Mouse (Mus musculus) heart, embryonic 12.5 days (tissue): ENCODE measurements at regions not wholly inside any gene's neighbourhood (a gene's known extent, or its start where the extent isn't known, plus 50 kb on each side); places are given as distances from the start of the nearest gene placed in this dataset.

Experiments
- ATAC-seq: fragments of 200-750 bp; cut with Nextera tagmentation; 2 replicates; pipeline ENCODE4 v1.8.0; 2017; ENCODE audit warnings: moderate TSS enrichment, moderate library complexity; ENCODE audit not compliant: insufficient number of reproducible peaks, low FRiP score
- H3K27ac ChIP-seq: fragments of 300-500 bp; sonication (generic); 2 replicates; pipeline ENCODE4 v1.5.1; 2016; ENCODE audit warnings: mild to moderate bottlenecking, moderate library complexity; ENCODE audit not compliant: poor library complexity, severe bottlenecking
- H3K27me3 ChIP-seq: fragments of 300-500 bp; sonication (generic); replicated peaks from 2 replicates; pipeline ENCODE4 v1.6.1; 2016; ENCODE audit warnings: mild to moderate bottlenecking, moderate library complexity
- H3K36me3 ChIP-seq: fragments of 300-500 bp; sonication (generic); 2 replicates; pipeline ENCODE4 v1.6.1; 2016; ENCODE audit warnings: mild to moderate bottlenecking, moderate library complexity
- H3K4me1 ChIP-seq: fragments of 300-500 bp; sonication (generic); replicated peaks from 2 replicates; pipeline ENCODE4 v1.6.1; 2016; ENCODE audit warnings: mild to moderate bottlenecking
- H3K4me2 ChIP-seq: fragments of 300-500 bp; sonication (generic); 2 replicates; pipeline ENCODE4 v1.6.1; 2016; ENCODE audit warnings: mild to moderate bottlenecking, moderate library complexity
- H3K4me3 ChIP-seq: fragments of 300-500 bp; sonication (generic); 2 replicates; pipeline ENCODE4 v1.5.1; 2016; ENCODE audit warnings: mild to moderate bottlenecking
- H3K9ac ChIP-seq: fragments of 300-500 bp; sonication (generic); 2 replicates; pipeline ENCODE4 v1.6.1; 2016; ENCODE audit warnings: mild to moderate bottlenecking, moderate library complexity
- H3K9me3 ChIP-seq: fragments of 300-500 bp; sonication (generic); replicated peaks from 2 replicates; pipeline ENCODE4 v1.6.1; 2016; ENCODE audit warnings: mild to moderate bottlenecking, moderate library complexity
- WGBS: fragments of 180-500 bp; shearing (Covaris S2); methylation state at CpG from one replicate; pipeline ENCODE4 v1.1.7; 2016; 5-methylcytosine and 5-hydroxymethylcytosine counted together

GRCm38 (mm10) chr6:97691136-97691535 is 73.8 kb upstream of the Frmd4b start:
- Histone ChIP-seq H3K9ac (no peak overlapping the region), H3K4me2 (no peak overlapping the region), H3K9me3 (no peaks in the 10 kb centered on the region), H3K27ac (no peak overlapping the region), H3K4me3 (no peak overlapping the region), H3K36me3 (no peaks in the 10 kb centered on the region), H3K4me1 (no peaks in the 10 kb centered on the region), H3K27me3 (no peaks in the 10 kb centered on the region)
- 74% methylated on average over 3 of the region's 3 CpGs for WGBS
- no peak for ATAC-seq

- Histone ChIP-seq H3K9ac (no peak overlapping the region), H3K36me3 (no peaks in the 10 kb centered on the region), H3K9me3 (no peaks in the 10 kb centered on the region), H3K4me2 (no peak overlapping the region), H3K27ac (no peak overlapping the region), H3K4me3 (no peak overlapping the region), H3K4me1 (no peaks in the 10 kb centered on the region), H3K27me3 (no peaks in the 10 kb centered on the region)
- WGBS: 78% methylated on average over 7 of the region's 7 CpGs
- no peak for ATAC-seq
These were observed 67.0 kb upstream of the Frmd4b start for GRCm38 (mm10) chr6:97684335-97684734.

- Histone ChIP-seq H3K36me3 (no peaks in the 10 kb centered on the region), H3K27ac (no peak overlapping the region), H3K4me2 (no peak overlapping the region), H3K4me1 (no peaks in the 10 kb centered on the region), H3K4me3 (no peak overlapping the region), H3K9ac (no peak overlapping the region), H3K27me3 (no peaks in the 10 kb centered on the region), H3K9me3 (peaks cover 5% of the 10 kb centered on the region; the same call in 1 of the 2 replicates)
- 83% methylated on average over 1 of the region's 1 CpGs for WGBS
- ATAC-seq: no peak
These were observed 64.9 kb upstream of the Frmd4b start for GRCm38 (mm10) chr6:97682213-97682612.

GRCm38 (mm10) chr6:97675181-97675756 is 57.9 kb upstream of the Frmd4b start:
- no peak overlapping the region for H3K4me2 ChIP-seq
- no peaks in the 10 kb centered on the region for H3K27me3 ChIP-seq
- no peak overlapping the region for H3K9ac ChIP-seq
- no peak for ATAC-seq
- no peak overlapping the region for H3K27ac ChIP-seq
- H3K4me3 ChIP-seq: no peak overlapping the region
- H3K4me1 ChIP-seq: no peaks in the 10 kb centered on the region
- 75% methylated on average over 5 of the region's 5 CpGs for WGBS
- H3K36me3 ChIP-seq: no peaks in the 10 kb centered on the region
- H3K9me3 ChIP-seq: peaks cover 13% of the 10 kb centered on the region

GRCm38 (mm10) chr6:97666818-97667629 is 49.7 kb upstream of the Frmd4b start:
- Histone ChIP-seq H3K27ac (no peak overlapping the region), H3K27me3 (no peaks in the 10 kb centered on the region), H3K4me2 (no peak overlapping the region), H3K4me3 (no peak overlapping the region), H3K9me3 (0 out of 2 replicates have a peak, but pooled peaks cover 3% of the 10 kb centered on the region), H3K36me3 (no peaks in the 10 kb centered on the region), H3K4me1 (no peaks in the 10 kb centered on the region; the same call in 1 of the 2 replicates), H3K9ac (no peak overlapping the region)
- WGBS: 54% methylated on average over 5 of the region's 5 CpGs
- no peak for ATAC-seq
